25 mouse cellular contexts compared by ENCODE assay signal in genomic region chr5:111080601-111081000, GRCm38 (mm10).
"Had no signal": no experiment of that assay in that cellular context is flagged by ENCODE, and none has a peak within 500 bp of the region (broad histone marks: within the 10 kb centered on the region; RNA-seq: fewer than 3 reads in every experiment).

No protein-coding gene starts in this region.

- H3K27me3 ChIP-seq: embryonic facial prominence, embryonic 12.5 days; embryonic facial prominence, embryonic 13.5 days; embryonic facial prominence, embryonic 15.5 days; forebrain, embryonic 12.5 days; forebrain, embryonic 13.5 days; forebrain, embryonic 15.5 days had no signal

- H3K4me3 ChIP-seq: embryonic facial prominence, embryonic 10.5 days; embryonic facial prominence, embryonic 12.5 days; embryonic facial prominence, embryonic 13.5 days; embryonic facial prominence, embryonic 15.5 days; erythroblast, embryonic 14.5 days; forebrain, embryonic 10.5 days; forebrain, embryonic 12.5 days; forebrain, embryonic 13.5 days; forebrain, embryonic 15.5 days; gastrocnemius, adult 2 months had no signal

- H3K4me1 ChIP-seq: forebrain, embryonic 10.5 days had no signal

- H3K27ac ChIP-seq: embryonic facial prominence, embryonic 10.5 days; embryonic facial prominence, embryonic 12.5 days; embryonic facial prominence, embryonic 13.5 days; embryonic facial prominence, embryonic 15.5 days; forebrain, embryonic 10.5 days; forebrain, embryonic 12.5 days; forebrain, embryonic 13.5 days; forebrain, embryonic 15.5 days; gastrocnemius, adult 2 months had no signal

- H3K9me3 ChIP-seq: embryonic facial prominence, embryonic 10.5 days; embryonic facial prominence, embryonic 12.5 days; embryonic facial prominence, embryonic 13.5 days; embryonic facial prominence, embryonic 15.5 days; forebrain, embryonic 10.5 days; forebrain, embryonic 12.5 days; forebrain, embryonic 13.5 days; forebrain, embryonic 15.5 days had no signal

- H3K9ac ChIP-seq: embryonic facial prominence, embryonic 12.5 days; embryonic facial prominence, embryonic 13.5 days; embryonic facial prominence, embryonic 15.5 days; forebrain, embryonic 12.5 days; forebrain, embryonic 13.5 days; forebrain, embryonic 15.5 days; forebrain, postnatal 0 days had no signal

- H3K36me3 ChIP-seq: embryonic facial prominence, embryonic 10.5 days; embryonic facial prominence, embryonic 12.5 days; embryonic facial prominence, embryonic 15.5 days; forebrain, embryonic 10.5 days; forebrain, embryonic 12.5 days; forebrain, embryonic 15.5 days had no signal

- DNase-seq: cerebellum, adult 2 months; cerebellum, adult 8-10 months; cerebellum, adult 9-10 months; cerebellum, adult 9-11 months; cerebellum, postnatal 10 days; cerebellum, postnatal 14 days; cerebellum, postnatal 25 days; cerebellum, postnatal 36 days; embryo, embryonic 11 days; forebrain, postnatal 0 days; gastrocnemius, adult 2 months; gastrocnemius, postnatal 10 days; gastrocnemius, postnatal 14 days; gastrocnemius, postnatal 25 days; gastrocnemius, postnatal 36 days; heart, adult 18-20 months had no signal
